Comparison of ENCODE assay signal across 7 mouse cellular contexts in the genomic region with DNA sequence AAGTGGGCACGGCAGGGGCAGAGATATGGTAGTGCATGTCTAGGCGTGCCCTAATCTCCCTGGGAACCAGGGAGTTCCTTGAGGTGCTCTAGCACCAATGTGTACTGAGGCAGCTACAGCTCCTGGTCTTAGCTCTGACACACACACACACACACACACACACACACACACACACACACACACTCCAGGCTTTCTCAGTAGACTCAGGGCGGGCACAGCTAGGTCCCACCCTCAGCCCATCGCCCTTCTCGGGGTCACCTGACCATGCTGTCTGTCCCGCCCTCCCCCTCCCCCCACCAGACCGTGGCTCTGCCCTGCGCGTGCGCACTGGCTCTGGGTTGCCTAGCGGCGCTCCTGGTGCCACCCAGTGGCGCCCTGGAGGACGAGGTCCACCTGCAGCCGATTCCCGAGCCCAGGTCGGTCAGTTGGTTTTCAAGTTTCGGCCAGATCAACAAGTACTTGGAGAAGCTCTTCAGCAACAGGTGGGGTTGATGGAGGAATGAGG. TPM values are rescaled to one million over a fixed set of nuclear protein-coding genes. Genes with fewer than 3 reads are reported as not detected.
DNase-seq lines count a peak whose midpoint lies in the region; ATAC-seq lines count a peak whose summit lies in the region.

No protein-coding gene starts in this region.

- H3K4me3 ChIP-seq in limb, embryonic 11.5 days (ENCODE audit: low read depth, low read length), result peak overlapping the region; percentile 15; the same call in 1 of the 2 replicates
- 0 out of 2 replicates have a peak overlapping the region, but pooled peaks have one; percentile 7 for H3K4me3 ChIP-seq in midbrain, embryonic 14.5 days (replicated peaks; ENCODE audit: low read depth, low read length)

- no peaks in the 10 kb centered on the region for H3K9me3 ChIP-seq in limb, embryonic 11.5 days (ENCODE audit: control insufficient read depth, low read length)
- no peaks in the 10 kb centered on the region for H3K9me3 ChIP-seq in midbrain, embryonic 14.5 days (ENCODE audit: control insufficient read depth, low read length)

- no peak overlapping the region for H3K27ac ChIP-seq in limb, embryonic 11.5 days (replicated peaks; ENCODE audit: low read depth, low read length)
- no peak overlapping the region for H3K27ac ChIP-seq in midbrain, embryonic 14.5 days (replicated peaks; ENCODE audit: low read depth, low read length)

- H3K4me2 ChIP-seq in limb, embryonic 11.5 days (ENCODE audit: low read depth, severe bottlenecking), result peak overlapping the region; percentile 39
- peak overlapping the region; percentile 51 for H3K4me2 ChIP-seq in midbrain, embryonic 14.5 days (ENCODE audit: low read length)

- peaks cover 10% of the 10 kb centered on the region for H3K4me1 ChIP-seq in limb, embryonic 11.5 days (ENCODE audit: control insufficient read depth, insufficient read depth, low read length)
- H3K4me1 ChIP-seq in midbrain, embryonic 14.5 days (ENCODE audit: control insufficient read depth, insufficient read depth, low read length), result 0 out of 2 replicates have a peak, but pooled peaks cover 4% of the 10 kb centered on the region

- ATAC-seq in limb, embryonic 11.5 days (ENCODE audit: insufficient number of reproducible peaks, low FRiP score, low TSS enrichment, low read depth), result peak; percentile 66
- ATAC-seq in midbrain, embryonic 14.5 days (ENCODE audit: low FRiP score, low TSS enrichment), result peak; percentile 81; the same call in 1 of the 2 replicates

- 0 out of 2 replicates have a peak, but pooled peaks cover 3% of the 10 kb centered on the region for H3K27me3 ChIP-seq in limb, embryonic 11.5 days (ENCODE audit: control insufficient read depth, insufficient read depth, low read length)
- H3K27me3 ChIP-seq in midbrain, embryonic 14.5 days (ENCODE audit: control insufficient read depth, insufficient read depth, low read length), result no peaks in the 10 kb centered on the region

- WGBS in limb, embryonic 11.5 days, result 7% methylated on average over 18 of the region's 18 CpGs
- 5% methylated on average over 18 of the region's 18 CpGs for WGBS in midbrain, embryonic 14.5 days

- no peak overlapping the region; the same call in 1 of the 2 replicates for H3K9ac ChIP-seq in limb, embryonic 11.5 days (ENCODE audit: low read length)
- H3K9ac ChIP-seq in midbrain, embryonic 14.5 days (replicated peaks; ENCODE audit: low read length), result peak overlapping the region; percentile 3; the same call in 1 of the 2 replicates

- DNase-seq in adrenal gland, adult 2 months, result peak; percentile 79
- DNase-seq in cerebellum, postnatal 25 days, result peak; percentile 77 to 88
- peak; percentile 33 to 42 for DNase-seq in frontal cortex, postnatal 14 days (ENCODE audit: low spot score in 2 of 2)
- DNase-seq in induced T-regulatory cell, adult 2 months (ENCODE audit: low read depth), result peak; percentile 85
- DNase-seq in limb, embryonic 11.5 days (ENCODE audit: low spot score), result peak; percentile 90
- peak; percentile 93 for DNase-seq in midbrain, embryonic 14.5 days
- DNase-seq in spleen, postnatal 4 days (ENCODE audit: low spot score in 2 of 2), result peak; percentile 80 to 91

- no peaks in the 10 kb centered on the region for H3K36me3 ChIP-seq in limb, embryonic 11.5 days (ENCODE audit: control insufficient read depth, insufficient read depth, low read length)
- H3K36me3 ChIP-seq in midbrain, embryonic 14.5 days (ENCODE audit: control insufficient read depth, insufficient read depth, low read length), result no peaks in the 10 kb centered on the region

RNA-seq across cellular contexts. Expression of a gene that starts 4.2 kb away (rescaled TPM):
- not detected for total RNA-seq in adrenal gland, adult 2 months (2021)
- polyA plus RNA-seq in adrenal gland, adult 2 months (2012; rRNA removed), result not detected in 2 replicates
- polyA plus RNA-seq in limb, embryonic 11.5 days (2014; fragmentation: Nextera tagmentation; extraction: Ambion mirVana), result not detected in 2 replicates
- not detected in 2 replicates for polyA plus RNA-seq in midbrain, embryonic 14.5 days (2014; fragmentation: Nextera tagmentation; extraction: Ambion mirVana)

RNA-seq across cellular contexts. Expression of a gene that starts 8.6 kb away (rescaled TPM):
- total RNA-seq in adrenal gland, adult 2 months (2021), result 10 to 100 TPM in 1 of 2 experiments, 1 to 10 TPM in 1; 9.8 to 12.3 TPM
- polyA plus RNA-seq in adrenal gland, adult 2 months (2012; rRNA removed), result 14.4 and 17.5 TPM in 2 replicates
- polyA plus RNA-seq in limb, embryonic 11.5 days (2014; fragmentation: Nextera tagmentation; extraction: Ambion mirVana), result 9.1 and 10.7 TPM in 2 replicates
- polyA plus RNA-seq in midbrain, embryonic 14.5 days (2014; fragmentation: Nextera tagmentation; extraction: Ambion mirVana), result 22.5 and 23.9 TPM in 2 replicates

RNA-seq across cellular contexts. Expression of a gene that starts 10.7 kb away (rescaled TPM):
- not detected for total RNA-seq in adrenal gland, adult 2 months (2021)
- polyA plus RNA-seq in adrenal gland, adult 2 months (2012; rRNA removed), result not detected in 2 replicates
- polyA plus RNA-seq in limb, embryonic 11.5 days (2014; fragmentation: Nextera tagmentation; extraction: Ambion mirVana), result not detected in 2 replicates
- not detected in 2 replicates for polyA plus RNA-seq in midbrain, embryonic 14.5 days (2014; fragmentation: Nextera tagmentation; extraction: Ambion mirVana)

RNA-seq across cellular contexts. Expression of a gene that starts 48.4 kb away (rescaled TPM):
- 1 to 10 TPM in 1 of 2 experiments, under 1 TPM in 1; 0.29 to 1.8 TPM for total RNA-seq in adrenal gland, adult 2 months (2021)
- polyA plus RNA-seq in adrenal gland, adult 2 months (2012; rRNA removed), result 0.34 and 1.1 TPM in 2 replicates
- polyA plus RNA-seq in limb, embryonic 11.5 days (2014; fragmentation: Nextera tagmentation; extraction: Ambion mirVana), result 0.08 and 0.13 TPM in 2 replicates
- 0.08 TPM in 1 of 2 replicates, not detected in the other for polyA plus RNA-seq in midbrain, embryonic 14.5 days (2014; fragmentation: Nextera tagmentation; extraction: Ambion mirVana)

RNA-seq across cellular contexts. Expression of a gene that starts 55.6 kb away (rescaled TPM):
- total RNA-seq in adrenal gland, adult 2 months (2021), result 10 to 100 TPM; 28.1 to 58.7 TPM
- 44.3 and 60.6 TPM in 2 replicates for polyA plus RNA-seq in adrenal gland, adult 2 months (2012; rRNA removed)
- 0.35 and 0.47 TPM in 2 replicates for polyA plus RNA-seq in limb, embryonic 11.5 days (2014; fragmentation: Nextera tagmentation; extraction: Ambion mirVana)
- 0.15 and 0.17 TPM in 2 replicates for polyA plus RNA-seq in midbrain, embryonic 14.5 days (2014; fragmentation: Nextera tagmentation; extraction: Ambion mirVana)

Comparison
In these comparisons a context has a peak if more than half of its experiments do, and no peak if none do; other contexts are left out.
1. DNase-seq: peak in every context shown above with its lines; median percentile 93 in midbrain, embryonic 14.5 days; 90 in limb, embryonic 11.5 days; 86 in spleen, postnatal 4 days; 85 in induced T-regulatory cell, adult 2 months; 82 in cerebellum, postnatal 25 days; 79 in adrenal gland, adult 2 months; 38 in frontal cortex, postnatal 14 days.